Mouse (Mus musculus): Measurements from ENCODE around the gene Mrln. TPM values are rescaled to one million over a fixed set of nuclear protein-coding genes. Genes with fewer than 3 reads are reported as not detected.
"Not testable (repeated sequence)": the region's sequence is repeated elsewhere in the genome, so short reads cannot be mapped to it uniquely, and the experiment has no call there.

Mrln gene
- polyA plus RNA-seq, 1 experiment from 2014 or later = 23.9 TPM

DNA sequence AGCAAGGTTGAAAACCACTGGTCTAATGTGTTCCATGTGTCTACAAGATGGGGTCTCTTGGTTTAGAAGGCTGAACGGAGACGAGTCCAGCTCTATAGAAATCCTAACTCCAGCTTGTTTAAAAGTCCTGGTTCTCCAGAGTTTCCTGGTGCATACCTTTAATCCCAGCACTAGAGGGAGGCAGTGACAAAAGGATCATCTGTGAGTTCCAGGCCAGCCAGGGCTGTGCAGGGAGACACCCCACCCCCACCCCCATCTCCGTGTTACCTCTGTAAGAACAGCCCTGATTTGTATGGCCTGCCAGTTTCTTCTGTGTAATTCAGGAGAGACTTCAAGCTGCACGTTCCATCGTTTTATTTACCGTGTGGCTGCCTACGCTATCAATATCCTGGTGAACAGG is 8.7 kb upstream of the Mrln start:
- Histone ChIP-seq H3K36me3 (peaks cover 13% of the 10 kb centered on the region; the same call in 1 of the 2 replicates), H3K9ac (no peak overlapping the region), H3K27ac (replicated peaks) (no peak overlapping the region), H3K4me2 (replicated peaks) (no peak overlapping the region), H3K9me3 (replicated peaks) (no peaks in the 10 kb centered on the region), H3K4me3 (replicated peaks) (no peak overlapping the region), H3K4me1 (no peaks in the 10 kb centered on the region), H3K27me3 (no peaks in the 10 kb centered on the region)
- WGBS = 45% methylated on average over 7 of the region's 7 CpGs
- 0 out of 2 replicates have a peak, but pooled peaks have one; percentile 45 for ATAC-seq (ENCODE audit: insufficient number of reproducible peaks, low FRiP score, low TSS enrichment, low read depth)

DNA sequence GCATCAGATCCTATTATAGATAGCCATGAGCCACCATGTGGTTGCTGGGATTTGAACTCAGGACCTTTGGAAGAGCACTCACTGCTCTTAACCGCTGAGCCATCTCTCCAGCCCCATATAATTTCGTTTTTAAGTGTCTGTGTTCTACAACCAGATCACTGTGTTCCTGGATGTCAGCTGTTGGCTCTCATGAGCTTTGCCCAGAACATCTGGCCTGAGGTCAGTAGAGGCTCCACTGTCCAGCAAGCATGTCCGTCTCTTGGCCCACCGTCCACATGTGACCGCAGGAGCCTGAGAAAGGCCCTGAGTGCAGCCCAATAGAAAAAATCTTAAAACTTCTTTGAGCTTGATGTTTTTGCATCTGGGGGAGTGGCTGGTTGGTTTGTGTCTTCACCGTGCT is 7.8 kb upstream of the Mrln start:
- H3K36me3 ChIP-seq = peaks cover 13% of the 10 kb centered on the region; the same call in 1 of the 2 replicates
- WGBS = 86% methylated on average over 6 of the region's 6 CpGs
- no peak overlapping the region for H3K4me3 ChIP-seq (replicated peaks)
- no peaks in the 10 kb centered on the region for H3K27me3 ChIP-seq
- H3K27ac ChIP-seq (replicated peaks) = no peak overlapping the region
- no peaks in the 10 kb centered on the region for H3K9me3 ChIP-seq (replicated peaks)
- ATAC-seq (ENCODE audit: insufficient number of reproducible peaks, low FRiP score, low TSS enrichment, low read depth) = no peak
- H3K4me2 ChIP-seq (replicated peaks) = no peak overlapping the region
- H3K4me1 ChIP-seq = no peaks in the 10 kb centered on the region
- H3K9ac ChIP-seq = no peak overlapping the region

- Histone ChIP-seq H3K4me3 (replicated peaks) (no peak overlapping the region), H3K4me1 (no peaks in the 10 kb centered on the region), H3K9ac (no peak overlapping the region), H3K4me2 (replicated peaks) (no peak overlapping the region), H3K27ac (replicated peaks) (no peak overlapping the region), H3K36me3 (peaks cover 10% of the 10 kb centered on the region; the same call in 1 of the 2 replicates), H3K27me3 (no peaks in the 10 kb centered on the region), H3K9me3 (replicated peaks) (no peaks in the 10 kb centered on the region)
- no peak for ATAC-seq (ENCODE audit: insufficient number of reproducible peaks, low FRiP score, low TSS enrichment, low read depth)
- 85% methylated on average over 2 of the region's 2 CpGs for WGBS
These were observed 6.9 kb upstream of the Mrln start for GRCm38 (mm10) chr10:70197601-70198000.

GRCm38 (mm10) chr10:70198012-70198411 is 6.5 kb upstream of the Mrln start:
- Histone ChIP-seq H3K4me2 (replicated peaks) (no peak overlapping the region), H3K4me1 (no peaks in the 10 kb centered on the region), H3K4me3 (replicated peaks) (no peak overlapping the region), H3K27ac (replicated peaks) (no peak overlapping the region), H3K9ac (no peak overlapping the region), H3K36me3 (0 out of 2 replicates have a peak, but pooled peaks cover 6% of the 10 kb centered on the region), H3K9me3 (replicated peaks) (no peaks in the 10 kb centered on the region), H3K27me3 (no peaks in the 10 kb centered on the region)
- WGBS = 68% methylated on average over 6 of the region's 6 CpGs
- no peak for ATAC-seq (ENCODE audit: insufficient number of reproducible peaks, low FRiP score, low TSS enrichment, low read depth)

DNA sequence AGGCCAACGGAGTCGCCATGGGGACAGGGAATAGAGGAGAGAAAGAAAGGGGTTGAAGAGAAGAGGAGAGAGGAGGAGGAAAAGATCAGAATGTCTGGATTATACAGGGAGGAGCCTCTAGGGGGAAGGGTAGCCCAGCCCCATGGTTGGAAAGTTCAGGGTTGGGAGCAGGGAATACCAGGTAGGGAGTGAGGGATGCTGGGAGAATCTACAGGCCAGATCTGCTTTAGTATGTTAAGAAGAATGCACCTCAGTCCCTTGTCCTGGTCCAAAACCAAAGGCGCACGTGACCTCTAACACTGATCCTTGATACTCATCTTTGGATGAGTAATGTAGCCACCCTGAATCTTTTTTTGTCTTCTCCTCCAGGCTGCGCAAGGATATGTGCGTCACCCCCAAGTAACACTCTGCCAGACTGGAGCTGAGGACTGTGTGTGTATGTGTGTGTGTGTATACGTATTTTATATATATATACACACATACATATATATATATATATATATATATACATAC is 5.5 kb upstream of the Mrln start:
- ATAC-seq (ENCODE audit: insufficient number of reproducible peaks, low FRiP score, low TSS enrichment, low read depth) = no peak

GRCm38 (mm10) chr10:70199466-70200210 is 4.8 kb upstream of the Mrln start:
- H3K9me3 ChIP-seq (replicated peaks) = no peaks in the 10 kb centered on the region
- 83% methylated on average over 6 of the region's 6 CpGs for WGBS

More for the DNA sequence above, 5.5 kb upstream of the Mrln start:
- Histone ChIP-seq H3K4me2 (replicated peaks) (no peak overlapping the region), H3K36me3 (no peaks in the 10 kb centered on the region), H3K27me3 (no peaks in the 10 kb centered on the region), H3K4me3 (replicated peaks) (no peak overlapping the region), H3K4me1 (no peaks in the 10 kb centered on the region), H3K9me3 (replicated peaks) (no peaks in the 10 kb centered on the region), H3K9ac (no peak overlapping the region), H3K27ac (replicated peaks) (no peak overlapping the region)
- WGBS = 93% methylated on average over 7 of the region's 7 CpGs

DNA sequence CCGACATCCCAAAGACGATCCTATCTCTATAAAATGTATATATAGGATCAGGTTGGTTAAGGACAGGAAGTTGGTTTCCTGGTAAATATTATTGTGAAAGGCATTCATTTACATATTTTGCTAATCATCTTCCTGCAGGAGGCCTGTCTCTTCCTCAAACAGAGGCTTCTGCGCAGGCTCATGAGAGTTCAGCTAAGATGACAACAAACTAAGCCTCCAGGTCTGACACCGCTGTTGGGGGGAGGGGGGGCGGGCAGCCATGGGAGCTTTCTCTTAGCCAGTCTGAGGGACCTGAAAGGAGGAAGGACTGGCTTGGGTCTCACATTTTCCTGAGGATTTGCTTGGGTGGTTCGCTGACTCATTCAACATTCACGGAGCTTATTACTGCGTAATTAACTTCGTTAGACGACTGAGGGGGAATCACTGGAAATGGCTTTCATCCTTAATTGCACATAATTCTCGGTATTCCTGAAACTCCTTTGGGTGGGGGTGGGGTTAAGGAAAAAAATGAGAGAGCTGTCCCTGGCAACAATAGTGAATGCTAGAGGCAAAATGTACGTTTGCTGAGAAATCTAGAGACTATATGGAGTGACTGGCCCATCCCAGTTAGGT is 3.5 kb upstream of the Mrln start:
- ATAC-seq (ENCODE audit: insufficient number of reproducible peaks, low FRiP score, low TSS enrichment, low read depth) = no peak
- H3K4me1 ChIP-seq = 0 out of 2 replicates have a peak, but pooled peaks cover 7% of the 10 kb centered on the region
- no peaks in the 10 kb centered on the region for H3K9me3 ChIP-seq (replicated peaks)
- no peaks in the 10 kb centered on the region for H3K36me3 ChIP-seq
- no peak overlapping the region for H3K4me2 ChIP-seq (replicated peaks)
- WGBS = 32% methylated on average over 12 of the region's 12 CpGs
- H3K27me3 ChIP-seq = no peaks in the 10 kb centered on the region
- no peak overlapping the region for H3K27ac ChIP-seq (replicated peaks)
- H3K4me3 ChIP-seq (replicated peaks) = no peak overlapping the region
- no peak overlapping the region for H3K9ac ChIP-seq

More at GRCm38 (mm10) chr10:70199466-70200210, 4.8 kb upstream of the Mrln start:
- no peak overlapping the region for H3K9ac ChIP-seq
- H3K36me3 ChIP-seq = no peaks in the 10 kb centered on the region
- H3K4me3 ChIP-seq (replicated peaks) = no peak overlapping the region
- H3K27me3 ChIP-seq = no peaks in the 10 kb centered on the region
- H3K27ac ChIP-seq (replicated peaks) = no peak overlapping the region
- 0 out of 2 replicates have a peak, but pooled peaks cover 3% of the 10 kb centered on the region for H3K4me1 ChIP-seq
- no peak for ATAC-seq (ENCODE audit: insufficient number of reproducible peaks, low FRiP score, low TSS enrichment, low read depth)
- no peak overlapping the region for H3K4me2 ChIP-seq (replicated peaks)

GRCm38 (mm10) chr10:70211281-70211680 is 6.8 kb downstream of the Mrln start:
- Histone ChIP-seq H3K9me3 (replicated peaks) (no peaks in the 10 kb centered on the region), H3K27ac (replicated peaks) (no peak overlapping the region), H3K4me3 (replicated peaks) (no peak overlapping the region), H3K4me2 (replicated peaks) (no peak overlapping the region), H3K9ac (no peak overlapping the region), H3K36me3 (no peaks in the 10 kb centered on the region), H3K27me3 (no peaks in the 10 kb centered on the region), H3K4me1 (no peaks in the 10 kb centered on the region)
- WGBS = 73% methylated on average over 9 of the region's 9 CpGs
- ATAC-seq (ENCODE audit: insufficient number of reproducible peaks, low FRiP score, low TSS enrichment, low read depth) = no peak

DNA sequence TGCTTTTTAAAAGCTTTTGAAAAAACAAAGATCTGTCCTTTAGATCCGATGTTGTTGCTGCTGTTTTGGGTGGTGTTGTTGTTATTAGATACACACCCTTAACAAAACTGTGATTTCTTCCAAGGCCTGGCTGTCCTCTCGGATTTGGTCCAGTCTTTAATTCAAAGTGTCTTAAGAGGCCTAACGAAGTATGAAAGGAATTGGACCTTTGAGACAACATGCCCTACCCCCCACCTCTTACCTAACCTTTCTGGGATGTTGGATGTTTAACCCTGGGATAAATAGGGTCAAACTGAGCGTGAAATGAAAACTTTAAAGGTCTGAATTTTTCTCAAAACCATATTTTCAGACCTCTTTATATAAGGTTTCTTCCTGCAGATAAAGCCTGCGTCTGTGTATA is 16.5 kb downstream of the Mrln start:
- no peak for ATAC-seq (ENCODE audit: insufficient number of reproducible peaks, low FRiP score, low TSS enrichment, low read depth)
- no peak overlapping the region for H3K27ac ChIP-seq (replicated peaks)
- H3K9ac ChIP-seq = no peak overlapping the region
- H3K4me3 ChIP-seq (replicated peaks) = no peak overlapping the region
- 64% methylated on average over 5 of the region's 5 CpGs for WGBS
- H3K27me3 ChIP-seq = no peaks in the 10 kb centered on the region
- H3K36me3 ChIP-seq = no peaks in the 10 kb centered on the region
- H3K9me3 ChIP-seq (replicated peaks) = no peaks in the 10 kb centered on the region
- no peaks in the 10 kb centered on the region for H3K4me1 ChIP-seq
- H3K4me2 ChIP-seq (replicated peaks) = no peak overlapping the region

DNA sequence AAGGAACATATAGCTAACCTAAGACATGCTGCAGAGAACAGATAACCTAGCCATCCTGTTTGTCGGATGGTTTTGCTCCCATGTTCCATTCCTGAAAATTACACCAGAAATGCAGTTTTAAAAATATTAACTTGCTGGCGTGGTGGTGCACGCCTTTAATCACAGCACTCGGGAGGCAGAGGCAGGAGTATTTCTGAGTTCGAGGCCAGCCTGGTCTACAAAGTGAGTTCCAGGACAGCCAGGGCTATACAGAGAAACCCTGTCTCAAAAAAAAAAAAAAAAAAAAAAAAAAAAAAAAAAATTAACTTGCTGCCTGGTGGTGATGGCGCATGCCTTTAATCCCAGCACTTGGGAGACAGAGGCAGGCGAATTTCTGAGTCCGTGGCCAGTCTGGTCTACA is 17.8 kb downstream of the Mrln start:
- not testable (repeated sequence) for H3K4me1 ChIP-seq; H3K9me3 ChIP-seq (replicated peaks); H3K4me3 ChIP-seq (replicated peaks); H3K27me3 ChIP-seq; H3K27ac ChIP-seq (replicated peaks); H3K36me3 ChIP-seq; H3K4me2 ChIP-seq (replicated peaks); ATAC-seq (ENCODE audit: insufficient number of reproducible peaks, low FRiP score, low TSS enrichment, low read depth); H3K9ac ChIP-seq
- WGBS = 89% methylated on average over 8 of the region's 8 CpGs

GRCm38 (mm10) chr10:70224571-70224970 is 20.1 kb downstream of the Mrln start:
- Histone ChIP-seq H3K4me1 (no peaks in the 10 kb centered on the region), H3K27me3 (no peaks in the 10 kb centered on the region), H3K27ac (replicated peaks) (no peak overlapping the region), H3K4me2 (replicated peaks) (no peak overlapping the region), H3K4me3 (replicated peaks) (no peak overlapping the region), H3K9me3 (replicated peaks) (no peaks in the 10 kb centered on the region), H3K9ac (no peak overlapping the region), H3K36me3 (no peaks in the 10 kb centered on the region)
- 80% methylated on average over 6 of the region's 6 CpGs for WGBS
- ATAC-seq (ENCODE audit: insufficient number of reproducible peaks, low FRiP score, low TSS enrichment, low read depth) = no peak

Measured in embryonic facial prominence, embryonic 15.5 days (tissue).